Mouse (Mus musculus) inflammation-experienced regulatory T-cells, adult 6 months (primary cell): ENCODE data around the gene Msmp. TPM values are rescaled to one million over a fixed set of nuclear protein-coding genes. Genes with fewer than 3 reads are reported as not detected.
"Not testable (repeated sequence)": the region's sequence is repeated elsewhere in the genome, so short reads cannot be mapped to it uniquely, and the experiment has no call there.

Source experiments
- ATAC-seq: one replicate; pipeline ENCODE4 v1.8.0; 2017
- polyA plus RNA-seq, 3 experiments: library from polyadenylated mRNA; unstranded; fragments of 100-300 nt; shearing (Covaris generic); gene quantifications; one replicate each; pipeline ENCODE4 v1.2.1; 2017

Gene Msmp
- polyA plus RNA-seq, 3 experiments from 2014 or later = not detected

DNA sequence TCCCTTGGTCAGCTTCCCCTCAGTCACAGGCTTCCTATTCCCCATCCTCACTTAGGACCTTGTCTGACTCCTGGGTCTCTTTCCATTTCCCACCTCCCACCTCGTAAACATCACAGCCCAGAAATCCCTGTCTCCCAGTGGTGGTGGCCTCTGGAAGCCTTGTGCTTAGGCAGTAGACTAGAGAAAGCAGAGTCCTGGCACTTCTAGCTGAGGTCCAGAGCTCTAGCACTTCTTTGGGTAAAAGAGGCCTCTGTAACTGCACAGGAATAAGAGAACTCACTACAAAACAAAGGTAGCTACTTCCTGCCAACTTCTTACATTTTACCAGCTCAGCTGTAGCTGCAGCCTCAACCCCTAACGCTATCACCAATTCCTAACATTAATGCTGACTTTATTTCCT lies 23.3 kb downstream of the Msmp start:
- no peak for ATAC-seq

DNA sequence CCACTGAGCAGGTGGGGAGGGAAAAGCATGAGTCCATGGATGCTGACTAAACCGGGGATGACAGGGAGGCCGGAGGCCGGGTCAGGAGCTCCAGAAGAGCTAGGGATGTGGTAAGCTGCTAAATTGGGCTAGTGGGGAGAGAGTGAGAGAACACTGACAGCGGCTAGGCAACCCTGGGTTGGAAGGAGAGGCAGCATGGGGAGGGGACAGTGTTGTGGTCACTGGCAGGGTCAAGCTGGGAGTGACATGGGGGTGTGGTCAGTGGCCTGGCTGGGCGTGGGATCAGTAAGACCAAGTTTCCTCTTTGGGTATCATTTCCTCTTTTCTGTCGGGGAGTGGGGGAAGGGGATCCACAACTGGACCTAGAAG lies 24.1 kb downstream of the Msmp start:
- ATAC-seq = no peak

DNA sequence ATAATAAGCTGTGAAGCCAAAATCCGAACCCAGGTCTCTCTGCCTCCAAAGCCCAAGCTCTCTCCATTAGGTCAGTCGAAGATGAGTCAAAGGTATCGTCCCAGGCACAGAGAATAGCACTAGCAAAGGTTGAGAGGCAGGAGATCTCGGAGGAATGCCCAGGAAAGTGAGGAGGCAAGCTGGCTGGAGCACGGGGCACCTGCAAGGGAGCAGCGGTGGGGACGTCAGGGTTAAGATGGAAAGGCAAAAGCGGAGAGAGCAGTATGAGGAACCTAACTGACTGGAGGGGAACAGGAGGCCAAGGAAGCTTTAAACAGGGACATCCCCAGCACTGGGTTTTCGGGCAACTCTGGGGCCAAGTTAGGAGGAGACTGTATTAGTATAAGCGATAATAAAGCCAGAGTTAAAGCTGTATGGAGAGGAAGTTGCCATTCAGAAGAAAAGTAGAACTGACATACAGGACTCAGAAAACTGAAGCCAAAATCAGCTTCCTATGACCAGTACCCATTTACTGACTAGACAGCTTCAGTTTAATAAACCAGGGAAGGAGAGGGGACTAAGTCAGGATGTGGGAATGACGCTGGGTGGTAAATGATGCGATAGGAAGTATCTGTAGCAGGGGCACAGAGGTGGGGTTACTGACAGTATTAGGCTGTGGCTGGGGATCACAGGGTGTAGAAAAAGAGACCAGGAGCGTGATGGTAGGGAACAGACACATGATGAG lies 24.6 kb downstream of the Msmp start:
- no peak for ATAC-seq

DNA sequence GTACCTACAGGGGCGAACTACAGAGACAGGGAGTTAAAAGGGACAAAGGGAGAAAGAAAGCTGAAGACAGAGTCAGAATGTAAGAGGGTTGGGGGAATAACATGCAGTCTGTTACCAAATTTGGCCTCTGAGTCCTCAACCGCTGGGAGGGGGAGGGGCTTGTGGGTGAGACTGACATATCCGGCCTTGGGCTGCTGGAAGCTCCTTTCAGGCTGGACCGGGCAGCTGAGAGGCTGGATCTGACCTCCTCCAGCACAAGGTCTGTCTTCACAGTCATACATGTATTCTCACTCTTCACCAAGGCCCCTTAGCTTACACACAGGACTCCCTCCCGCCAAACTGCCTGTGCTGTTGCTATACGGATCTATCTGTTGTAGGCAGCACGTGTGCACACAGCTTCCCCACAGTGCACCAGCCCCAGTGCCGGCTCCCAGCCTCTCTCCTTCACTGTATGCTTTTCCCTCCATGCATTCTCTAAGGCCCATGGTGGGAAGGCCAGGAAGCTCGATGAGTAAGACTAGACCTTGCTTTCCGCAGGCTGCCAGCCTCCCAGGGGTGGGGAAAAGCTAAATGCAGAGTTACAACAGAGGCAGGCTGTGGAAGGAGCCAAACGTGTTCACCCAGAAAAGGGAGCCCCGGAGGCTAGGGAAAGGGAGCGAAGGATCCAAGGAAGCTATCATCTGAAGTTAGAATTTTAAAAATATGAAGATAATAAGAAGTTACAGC lies 25.5 kb downstream of the Msmp start:
- ATAC-seq = peak; percentile 33

DNA sequence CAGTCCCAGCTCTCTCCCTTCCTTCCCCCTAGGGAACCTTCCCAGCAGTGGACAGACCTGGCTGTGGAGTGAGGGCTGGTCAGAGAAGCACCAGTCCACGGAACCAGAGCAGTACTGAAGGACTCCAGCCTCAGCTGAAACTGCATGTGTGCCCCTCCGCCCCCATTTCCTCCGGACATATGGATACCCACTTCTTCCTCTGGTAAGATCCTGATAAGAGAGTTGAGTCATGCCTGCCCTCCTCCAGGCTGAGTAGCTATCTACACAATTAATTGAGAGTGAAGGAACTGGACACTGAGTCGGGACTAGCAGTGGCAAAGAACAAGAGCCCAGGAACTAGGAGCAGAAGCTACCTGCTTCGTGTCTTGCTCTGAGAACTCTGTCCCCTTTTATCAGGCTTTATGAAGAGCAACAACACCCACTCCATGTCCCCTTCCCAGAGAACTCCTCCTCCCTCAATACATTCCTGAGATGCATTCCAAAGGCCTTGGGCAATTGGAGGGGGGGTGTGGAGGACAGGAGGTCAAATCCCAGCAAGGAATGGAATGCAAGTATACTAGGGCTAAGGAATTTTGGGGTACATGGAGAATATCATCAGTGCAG lies 26.2 kb downstream of the Msmp start:
- ATAC-seq = no peak

DNA sequence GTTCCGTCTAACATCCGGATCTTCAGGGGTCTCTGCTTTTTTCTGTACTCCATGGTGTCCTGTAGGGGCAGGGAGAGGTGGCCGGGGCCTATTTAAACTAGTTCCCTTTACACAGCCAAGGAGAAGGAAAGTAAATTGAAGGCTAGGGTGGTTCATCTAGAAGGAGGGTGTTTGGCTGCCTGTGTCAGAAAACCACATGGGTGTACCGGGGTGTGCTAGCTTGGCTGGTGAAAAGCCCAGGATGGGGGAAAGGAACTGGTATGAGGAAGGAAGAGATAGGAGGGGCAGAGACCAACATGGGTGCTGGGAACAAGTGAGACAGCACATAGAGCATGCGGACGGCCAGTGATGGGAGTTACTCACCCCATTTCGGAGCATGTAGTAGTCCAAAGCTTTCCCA lies 28.4 kb downstream of the Msmp start:
- no peak for ATAC-seq

DNA sequence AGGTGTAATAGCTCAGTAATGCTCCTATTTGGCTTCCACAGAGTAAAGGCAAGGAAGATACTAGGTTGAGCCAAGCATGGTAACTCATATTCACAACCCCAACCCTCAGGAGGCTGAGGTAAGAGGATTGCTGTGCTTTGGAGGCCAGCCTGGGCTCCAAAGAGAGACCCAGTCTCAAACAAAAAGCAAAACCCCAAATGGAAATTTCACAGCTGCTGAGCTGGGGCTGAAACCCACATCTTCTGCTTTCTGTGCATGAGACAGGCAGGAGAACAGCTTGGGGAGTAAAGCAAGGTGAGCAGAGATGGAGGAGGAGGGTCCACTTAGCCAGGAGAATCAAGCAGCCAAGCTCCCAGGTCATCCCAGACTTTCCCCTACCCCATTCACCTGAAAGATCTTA lies 30.4 kb downstream of the Msmp start:
- no peak for ATAC-seq

DNA sequence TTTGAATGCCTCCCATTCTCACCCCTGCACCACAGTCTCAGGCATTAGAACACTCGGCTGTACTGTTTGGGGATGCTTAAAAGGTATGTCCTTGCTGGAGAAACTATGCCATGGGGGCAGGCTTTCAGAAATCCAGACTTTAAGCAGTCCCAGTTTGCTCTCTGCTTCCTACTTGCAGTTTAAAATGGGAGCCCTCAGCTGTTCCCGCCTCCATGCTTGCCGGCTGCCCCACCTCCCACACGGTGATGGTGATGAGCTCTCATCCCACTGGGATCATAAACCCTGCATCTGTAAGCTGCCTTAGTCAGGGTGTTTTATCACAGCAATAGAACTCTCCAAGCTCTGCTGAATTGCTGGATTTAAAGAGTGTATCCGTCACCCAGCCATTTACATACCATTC lies 31.9 kb downstream of the Msmp start:
- no peak for ATAC-seq

DNA sequence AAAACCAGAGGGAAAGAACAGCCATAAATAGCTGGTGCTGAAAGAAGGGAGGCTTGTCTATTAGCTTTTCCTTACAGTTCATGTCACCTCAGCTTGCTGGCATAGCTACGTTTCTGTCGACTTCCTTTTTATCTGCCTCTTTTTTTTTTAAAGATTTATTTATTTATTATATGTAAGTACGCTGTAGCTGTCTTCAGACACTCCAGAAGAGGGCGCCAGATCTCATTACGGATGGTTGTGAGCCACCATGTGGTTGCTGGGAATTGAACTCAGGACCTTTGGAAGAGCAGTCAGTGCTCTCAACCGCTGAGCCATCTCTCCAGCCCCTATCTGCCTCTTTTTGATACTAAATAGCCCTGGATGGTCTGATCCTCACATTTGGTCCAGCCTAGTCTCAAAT lies 32.4 kb downstream of the Msmp start:
- not testable (repeated sequence) for ATAC-seq

DNA sequence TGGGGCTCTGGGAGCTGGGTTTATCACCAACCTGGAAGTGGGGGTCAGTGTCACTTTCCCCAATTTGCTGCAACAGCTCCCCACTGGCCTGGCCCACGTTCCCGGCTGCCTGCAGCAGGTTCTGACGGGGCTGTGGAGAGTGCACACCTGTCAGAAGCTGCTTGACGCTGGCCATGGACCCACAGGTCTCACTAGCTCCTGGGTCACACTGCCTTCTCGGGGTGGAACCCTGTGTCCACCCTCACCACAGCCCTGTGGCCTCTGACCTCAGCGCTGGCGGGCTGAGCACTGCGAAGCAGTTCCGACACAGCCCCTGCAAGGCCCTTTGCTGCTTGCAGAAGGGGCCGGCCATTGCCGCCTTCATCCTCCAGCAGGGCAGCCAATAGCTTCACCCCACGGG lies 35.2 kb downstream of the Msmp start:
- no peak for ATAC-seq

DNA sequence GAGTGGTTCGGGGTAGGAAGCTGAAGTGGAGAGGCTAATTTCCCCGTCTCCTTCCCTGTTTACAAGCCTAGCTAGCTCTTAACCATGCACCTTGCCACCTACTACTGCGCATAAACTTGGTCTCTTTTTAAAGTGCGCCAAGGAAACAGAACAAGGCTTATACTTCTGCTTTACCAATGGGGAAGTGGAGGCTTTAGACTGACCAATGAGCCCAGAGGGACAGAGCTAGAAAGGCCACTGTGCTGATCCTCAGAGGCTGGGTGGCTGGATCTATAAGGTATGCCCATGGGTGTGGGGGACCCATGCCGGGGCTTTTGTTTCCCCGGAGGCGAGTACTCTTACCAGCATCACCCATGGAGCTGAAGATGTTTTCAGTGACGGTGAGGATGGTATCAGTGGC lies 37.1 kb downstream of the Msmp start:
- no peak for ATAC-seq

DNA sequence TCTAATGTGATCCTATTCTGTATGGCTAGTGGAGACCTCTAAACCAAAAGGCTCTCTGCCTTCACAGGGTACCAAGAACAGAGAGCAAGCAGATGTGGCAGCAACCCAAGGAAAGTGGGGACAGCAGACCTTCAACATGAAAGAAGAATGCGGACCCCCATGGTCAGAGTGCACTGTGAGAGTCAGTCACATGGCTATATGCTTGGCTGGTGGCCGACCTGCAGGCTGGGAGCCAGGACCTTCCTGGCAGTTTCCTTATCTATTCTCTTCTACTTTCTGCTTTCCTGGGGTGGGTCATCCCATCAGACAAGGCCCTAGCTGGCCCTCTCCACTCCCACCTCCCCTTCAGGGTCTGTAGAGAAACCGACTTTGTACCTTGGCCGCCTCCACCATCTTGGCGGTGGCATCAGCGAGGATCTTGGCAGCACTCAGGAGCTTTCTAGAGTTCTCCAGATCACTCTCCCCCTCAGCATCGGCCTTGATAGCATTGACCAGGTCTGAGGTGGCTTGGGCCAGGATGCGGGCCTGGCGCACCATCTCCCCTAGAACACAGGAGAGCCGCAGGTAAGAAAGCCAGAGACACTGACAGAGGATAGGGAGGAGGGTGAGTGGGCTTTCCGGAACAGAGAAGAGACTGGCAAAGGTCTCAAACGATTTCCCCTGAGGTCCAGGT lies 37.8 kb downstream of the Msmp start:
- no peak for ATAC-seq

DNA sequence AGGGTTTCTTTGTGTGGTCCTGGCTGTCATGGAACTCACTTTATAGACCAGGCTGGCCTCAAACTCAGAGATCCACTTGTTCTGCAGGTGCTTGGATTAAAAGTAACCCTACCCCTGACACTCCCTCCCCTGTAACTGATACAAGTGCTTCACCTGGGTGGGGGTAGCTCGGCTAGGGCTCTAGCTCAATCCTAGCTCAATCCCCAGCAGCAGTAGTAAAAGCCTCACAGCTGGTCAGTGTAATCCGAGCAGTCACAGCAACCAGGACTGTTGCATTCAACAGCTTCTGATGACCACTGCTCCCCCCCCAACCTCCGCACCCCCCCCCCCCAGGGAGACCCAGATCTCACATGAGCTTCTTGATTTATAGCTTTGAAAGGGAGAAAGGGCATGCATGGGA lies 42.2 kb downstream of the Msmp start:
- ATAC-seq = no peak

DNA sequence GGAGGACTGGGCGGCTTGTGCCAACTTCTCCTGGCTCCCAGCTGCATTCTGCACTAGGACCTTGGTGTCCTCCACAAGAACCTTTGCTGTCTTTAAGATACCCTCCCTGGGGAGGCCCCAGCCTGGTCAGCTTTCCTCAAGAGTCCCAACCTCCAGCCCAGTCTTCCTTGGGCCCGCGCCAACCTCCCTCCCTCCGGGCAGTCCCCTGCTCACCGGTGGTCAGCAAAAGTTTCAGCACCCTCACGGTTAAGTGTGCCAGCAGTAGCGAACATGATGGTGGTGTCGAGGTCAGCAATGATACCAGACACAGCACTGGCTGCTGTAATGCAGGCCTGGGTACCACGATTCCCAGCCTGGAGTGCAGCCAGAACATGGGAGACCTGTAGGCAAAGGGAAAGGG lies 48.3 kb downstream of the Msmp start:
- ATAC-seq = no peak

DNA sequence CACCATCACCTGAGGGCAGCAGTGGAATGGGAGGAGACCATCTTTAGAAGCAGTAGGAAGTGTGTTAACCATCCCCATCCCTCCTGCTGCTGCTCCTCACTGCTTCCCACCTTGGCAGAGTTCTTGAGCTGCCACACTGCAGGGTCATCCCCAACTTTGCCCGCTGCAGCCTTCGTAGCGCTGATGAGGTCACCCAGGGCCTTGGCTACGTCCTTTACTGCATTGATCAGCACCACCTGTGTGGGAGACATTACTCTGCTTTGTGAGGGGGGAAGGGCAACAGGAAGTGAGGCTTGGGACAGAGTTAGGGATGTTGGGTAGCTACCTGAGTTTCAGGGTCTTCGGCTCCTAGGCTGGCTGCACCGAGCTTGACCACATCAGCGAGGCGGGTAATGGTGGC lies 48.7 kb downstream of the Msmp start:
- ATAC-seq = no peak

DNA sequence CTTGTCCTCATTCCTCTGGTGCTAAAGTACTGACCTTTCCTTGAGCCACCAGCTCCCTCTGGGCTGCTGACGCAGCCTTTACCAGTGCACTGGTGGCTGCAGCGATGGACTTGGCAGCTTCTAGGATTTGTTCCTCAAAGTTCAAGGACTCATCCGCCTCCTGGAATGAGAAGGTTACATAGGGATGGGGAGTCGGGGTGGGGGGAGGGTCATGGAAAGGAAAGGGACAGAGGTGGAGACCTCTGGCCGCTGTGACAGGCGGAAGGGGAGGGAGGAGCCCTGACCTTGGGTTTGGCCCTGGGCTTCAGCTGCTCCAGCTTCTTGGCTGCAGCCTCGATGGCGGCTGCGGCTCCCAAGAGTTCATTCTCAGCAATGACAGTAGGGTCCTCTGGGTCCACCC lies 51.0 kb downstream of the Msmp start:
- no peak for ATAC-seq

Other genes starting within 250 kb of the Msmp start
- gene Rusc2, start 202.5 kb downstream of the Msmp start, polyA plus RNA-seq = not detected
- not detected for gene Fam166b, start 155.4 kb downstream of the Msmp start, polyA plus RNA-seq
- 1 to 10 TPM in 1 of 3 experiments, under 1 TPM in 2; 0.29 to 1.1 (median 0.66) TPM for gene Tesk1, start 142.6 kb downstream of the Msmp start, polyA plus RNA-seq
- gene Cd72, start 129.9 kb downstream of the Msmp start, polyA plus RNA-seq = 100 to 1,000 TPM in 1 of 3 experiments, 10 to 100 TPM in 2; 18.7 to 104 (median 96.4) TPM
- gene Sit1, start 100.8 kb downstream of the Msmp start, polyA plus RNA-seq = 100 to 1,000 TPM; 142 to 164 (median 156) TPM
- 10 to 100 TPM; 36.5 to 72.9 (median 72.1) TPM for gene Ccdc107, start 91.6 kb downstream of the Msmp start, polyA plus RNA-seq
- gene Arhgef39, start 84.8 kb downstream of the Msmp start, polyA plus RNA-seq = 10 to 100 TPM in 1 of 3 experiments, 1 to 10 TPM in 2; 5.1 to 10.3 (median 6.2) TPM
- gene Car9, start 77.5 kb downstream of the Msmp start, polyA plus RNA-seq = under 1 TPM; 0.48 to 0.84 (median 0.79) TPM
- gene Tpm2, start 60.7 kb downstream of the Msmp start, polyA plus RNA-seq = not detected
- 100 to 1,000 TPM in 1 of 3 experiments, 10 to 100 TPM in 2; 90.0 to 104 (median 99.8) TPM for gene Creb3, start 22.2 kb downstream of the Msmp start, polyA plus RNA-seq
- 100 to 1,000 TPM in 1 of 3 experiments, 10 to 100 TPM in 2; 77.8 to 132 (median 93.7) TPM for gene Tln1, start 21.8 kb downstream of the Msmp start, polyA plus RNA-seq
- gene Rgp1, start 5.8 kb downstream of the Msmp start, polyA plus RNA-seq = 10 to 100 TPM; 12.4 to 13.5 (median 12.6) TPM
- 10 to 100 TPM; 12.8 to 14.6 (median 14.2) TPM for gene Gba2, start 5.6 kb downstream of the Msmp start, polyA plus RNA-seq
- gene Npr2, start 47.4 kb upstream of the Msmp start, polyA plus RNA-seq = not detected
- gene Spag8, start 69.1 kb upstream of the Msmp start, polyA plus RNA-seq = under 1 TPM in 1 of 3 experiments, not detected in 2; 0.54 TPM
- 10 to 100 TPM; 30.3 to 47.5 (median 34.2) TPM for gene Hint2, start 72.0 kb upstream of the Msmp start, polyA plus RNA-seq
- 1 to 10 TPM in 1 of 3 experiments, under 1 TPM in 2; 0.87 to 1.0 (median 0.87) TPM for gene Tmem8b, start 84.5 kb upstream of the Msmp start, polyA plus RNA-seq
- gene Fam221b, start 84.7 kb upstream of the Msmp start, polyA plus RNA-seq = 1 to 10 TPM; 2.8 to 3.7 (median 3.4) TPM
- not detected for gene Olfr70, start 116.3 kb upstream of the Msmp start, polyA plus RNA-seq
- gene Olfr71, start 125.8 kb upstream of the Msmp start, polyA plus RNA-seq = not detected
- not detected for gene Hrct1, start 142.7 kb upstream of the Msmp start, polyA plus RNA-seq
- gene Spaar, start 145.5 kb upstream of the Msmp start, polyA plus RNA-seq = under 1 TPM in 1 of 3 experiments, not detected in 2; 0.23 TPM
- gene Olfr159, start 186.5 kb upstream of the Msmp start, polyA plus RNA-seq = not detected
- not detected for gene Olfr156, start 239.4 kb upstream of the Msmp start, polyA plus RNA-seq